Mouse (Mus musculus) ES-E14 (cell line): ENCODE measurements at regions not wholly inside any gene's neighbourhood (a gene's known extent, or its start where the extent isn't known, plus 50 kb on each side); places are given as distances from the start of the nearest gene placed in this dataset.

Experiments used
- DNase-seq: peaks from one replicate; pipeline ENCODE4 v3.0.0-alpha.2; 2013; ENCODE audit warnings: low read depth, low spot score
- H3K27ac ChIP-seq: 2 replicates; pipeline ENCODE4 v1.5.1; 2012; ENCODE audit warnings: low read depth, mild to moderate bottlenecking, low read length, moderate library complexity, mixed read lengths; ENCODE audit not compliant: poor library complexity, insufficient read depth, severe bottlenecking
- H3K36me3 ChIP-seq: 2 replicates; pipeline ENCODE4 v1.6.1; 2012; ENCODE audit warnings: mild to moderate bottlenecking, low read length, moderate library complexity, mixed read lengths; ENCODE audit not compliant: control insufficient read depth, poor library complexity, insufficient read depth, severe bottlenecking
- H3K4me1 ChIP-seq, 2 experiments: fragments of 150-350 bp in 1 of 2; sonication (generic) in 1 of 2; 2 replicates each; pipeline ENCODE4 v1.6.1; 2012; ENCODE audit warnings: low read length in 2 of 2, mild to moderate bottlenecking in 1 of 2, mixed read lengths in 1 of 2; ENCODE audit not compliant: control insufficient read depth in 2 of 2, insufficient read depth in 2 of 2, poor library complexity in 1 of 2
- H3K4me3 ChIP-seq, 2 experiments: fragments of 150-350 bp in 1 of 2; sonication (generic) in 1 of 2; 2 replicates each; pipeline ENCODE4 v1.5.1; 2012; ENCODE audit warnings: low read length in 2 of 2, low read depth in 1 of 2, mild to moderate bottlenecking in 1 of 2, mixed read lengths in 1 of 2; ENCODE audit not compliant: insufficient read depth in 1 of 2, poor library complexity in 1 of 2, severe bottlenecking in 1 of 2
- H3K9ac ChIP-seq: 2 replicates; pipeline ENCODE4 v1.6.1; 2012; ENCODE audit warnings: low read depth, mild to moderate bottlenecking, low read length, mixed read lengths; ENCODE audit not compliant: poor library complexity, insufficient read depth, severe bottlenecking
- H3K9me3 ChIP-seq: fragments of 150-350 bp; sonication (generic); 2 replicates; pipeline ENCODE4 v1.6.1; 2012; ENCODE audit warnings: low read depth, mild to moderate bottlenecking, low read length; ENCODE audit not compliant: control insufficient read depth, insufficient read depth
- CHD2 ChIP-seq: IDR thresholded peaks from 2 replicates; pipeline ENCODE4 v1.6.1; 2014; ENCODE audit warnings: mild to moderate bottlenecking, low read depth, low read length, inconsistent platforms
- HCFC1 ChIP-seq: IDR thresholded peaks from 2 replicates; pipeline ENCODE4 v1.6.1; 2012; ENCODE audit warnings: low read length, inconsistent platforms, borderline replicate concordance; ENCODE audit not compliant: insufficient read depth
- MAFK ChIP-seq: IDR thresholded peaks from 2 replicates; pipeline ENCODE4 v1.6.1; 2014; ENCODE audit warnings: mild to moderate bottlenecking, low read depth, low read length, inconsistent platforms; ENCODE audit not compliant: insufficient read depth
- ZC3H11A ChIP-seq: IDR thresholded peaks from 2 replicates; pipeline ENCODE4 v1.6.1; 2012; ENCODE audit warnings: low read depth, mild to moderate bottlenecking, inconsistent platforms, low read length, borderline replicate concordance
- ZNF384 ChIP-seq: IDR thresholded peaks from 2 replicates; pipeline ENCODE4 v1.6.1; 2012; ENCODE audit warnings: low read depth, low read length, inconsistent platforms
- in situ Hi-C, 2 experiments: fragments of 600-800 bp; cut with MboI; formaldehyde crosslinking; loops; one replicate each; pipeline ENCODE4 v1.15.1; 2025; ENCODE audit warnings: low sequenced_read_pairs in 2 of 2, inconsistent platforms in 1 of 2; ENCODE audit not compliant: unreplicated experiment in 2 of 2

DNA sequence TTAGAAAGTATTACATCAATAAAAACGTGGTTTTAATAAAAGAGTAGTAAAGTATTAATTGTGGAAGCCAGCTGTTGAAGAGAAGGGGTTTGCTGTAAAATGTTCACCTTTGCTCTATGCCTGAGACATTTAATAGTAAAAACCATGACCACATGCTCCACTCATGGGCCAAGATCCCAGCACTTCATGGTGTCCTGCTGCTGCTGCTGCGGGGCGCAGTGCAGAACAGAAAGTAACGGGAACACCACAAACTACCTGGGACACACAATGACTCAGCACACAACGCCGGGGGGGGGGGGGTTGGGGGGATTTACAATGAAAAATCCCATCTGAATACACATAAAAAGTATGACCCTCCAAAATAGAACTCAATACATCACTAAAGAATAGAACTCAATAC, 124.8 kb upstream of the Klf14 start:
- in situ Hi-C loops: no loop called here
- H3K9me3 ChIP-seq: no peaks in the 10 kb centered on the region
- no peak for DNase-seq
- H3K9ac ChIP-seq: no peak overlapping the region
- TF ChIP-seq MAFK (no peak), ZNF384 (no peak), ZC3H11A (no peak), CHD2 (no peak), HCFC1 (no peak)
- no peak overlapping the region for H3K27ac ChIP-seq
- no peaks in the 10 kb centered on the region for H3K4me1 ChIP-seq
- no peak overlapping the region for H3K4me3 ChIP-seq
- H3K36me3 ChIP-seq: no peaks in the 10 kb centered on the region; the same call in 1 of the 2 replicates

DNA sequence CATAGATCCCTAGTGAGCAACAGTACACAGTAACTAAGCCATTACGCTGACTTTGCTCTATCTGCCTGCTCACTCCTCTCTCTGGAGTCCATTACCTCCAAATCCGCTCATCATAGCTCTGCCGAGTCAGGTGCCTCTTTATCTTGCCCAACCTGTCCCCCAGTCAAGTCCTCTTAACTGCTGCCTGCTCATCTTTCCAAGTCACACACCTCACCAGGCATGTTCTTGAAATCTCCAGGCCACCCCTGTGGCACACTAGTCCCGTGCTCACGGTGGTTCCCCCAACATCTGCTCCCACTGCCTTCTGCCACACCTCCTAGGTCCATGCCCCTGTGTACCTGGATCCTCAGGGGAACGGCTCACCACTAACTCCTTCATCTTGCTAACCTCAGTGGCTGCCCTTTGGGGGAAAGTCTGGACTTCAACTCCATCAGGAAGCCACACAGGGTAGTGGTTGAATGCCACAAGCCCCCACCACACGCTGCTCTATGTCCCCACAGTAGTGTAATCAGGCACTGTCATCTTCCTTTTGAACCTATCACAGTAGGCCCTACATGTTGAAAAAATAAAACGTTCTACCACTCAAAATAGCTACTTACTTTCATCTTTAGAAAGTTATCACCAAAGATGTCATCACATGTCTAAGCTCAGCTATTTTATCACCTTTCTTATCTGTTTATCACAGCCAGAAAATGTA, 126.3 kb upstream of the Klf14 start:
- Histone ChIP-seq H3K9ac (no peak overlapping the region), H3K36me3 (no peaks in the 10 kb centered on the region; the same call in 1 of the 2 replicates), H3K9me3 (no peaks in the 10 kb centered on the region), H3K4me1 (peaks cover 0 to 2% of the 10 kb centered on the region in 2 experiments; a peak in 1 of 4 replicates), H3K4me3 (no peak overlapping the region), H3K27ac (no peak overlapping the region; the same call in 1 of the 2 replicates)
- TF ChIP-seq HCFC1: no peak
- no peak for TF ChIP-seq ZNF384
- TF ChIP-seq ZC3H11A: no peak
- TF ChIP-seq MAFK: no peak
- no peak for TF ChIP-seq CHD2
- DNase-seq: no peak
- in situ Hi-C loops: no loop called here

GRCm38 (mm10) chr6:31085760-31086108, 126.9 kb upstream of the Klf14 start:
- H3K27ac ChIP-seq: no peak overlapping the region
- no peak overlapping the region for H3K4me3 ChIP-seq

GRCm38 (mm10) chr6:31086283-31086682, 127.4 kb upstream of the Klf14 start:
- H3K9me3 ChIP-seq: no peaks in the 10 kb centered on the region
- H3K9ac ChIP-seq: no peak overlapping the region
- H3K36me3 ChIP-seq: no peaks in the 10 kb centered on the region; the same call in 1 of the 2 replicates
- no peak overlapping the region for H3K27ac ChIP-seq
- H3K4me1 ChIP-seq: peaks cover 0 to 2% of the 10 kb centered on the region in 2 experiments; a peak in 1 of 4 replicates
- no peak overlapping the region for H3K4me3 ChIP-seq
- in situ Hi-C loops: no loop called here
- DNase-seq: no peak
- TF ChIP-seq ZNF384: no peak
- no peak for TF ChIP-seq CHD2
- TF ChIP-seq MAFK: no peak
- no peak for TF ChIP-seq HCFC1
- TF ChIP-seq ZC3H11A: no peak

More at GRCm38 (mm10) chr6:31085760-31086108, 126.9 kb upstream of the Klf14 start:
- no peak for TF ChIP-seq CHD2
- TF ChIP-seq MAFK: no peak
- TF ChIP-seq ZC3H11A: no peak
- no peak for TF ChIP-seq ZNF384
- TF ChIP-seq HCFC1: no peak
- Histone ChIP-seq H3K36me3 (no peaks in the 10 kb centered on the region; the same call in 1 of the 2 replicates), H3K9ac (no peak overlapping the region), H3K4me1 (peaks cover 0 to 2% of the 10 kb centered on the region in 2 experiments; a peak in 1 of 4 replicates), H3K9me3 (no peaks in the 10 kb centered on the region)
- DNase-seq: no peak
- in situ Hi-C loops: no loop called here
